ENCODE assay signal across 10 mouse cellular contexts in genomic region chr11:18754732-18755525, GRCm38 (mm10).
A peak's percentile ranks its signal among the peaks of the same experiment; 100 is the strongest.
DNase-seq lines count a peak whose midpoint lies in the region; ATAC-seq lines count a peak whose summit lies in the region.
"Had no signal": no experiment of that assay in that cellular context is flagged by ENCODE, and none has a peak within 500 bp of the region (broad histone marks: within the 10 kb centered on the region; RNA-seq: fewer than 3 reads in every experiment).

No protein-coding gene starts in this region.

- no peaks in the 10 kb centered on the region for H3K9me3 ChIP-seq in heart, embryonic 13.5 days
- H3K9me3 ChIP-seq in embryonic facial prominence, embryonic 12.5 days: no peaks in the 10 kb centered on the region
- H3K9me3 ChIP-seq in midbrain, embryonic 14.5 days (ENCODE audit: control insufficient read depth, low read length): no peaks in the 10 kb centered on the region
- H3K9me3 ChIP-seq: liver, embryonic 15.5 days had no signal

- H3K27ac ChIP-seq in heart, embryonic 13.5 days (replicated peaks): peak overlapping the region; percentile 36
- H3K27ac ChIP-seq in embryonic facial prominence, embryonic 12.5 days: peak overlapping the region; percentile 7; the same call in 1 of the 2 replicates
- H3K27ac ChIP-seq in midbrain, embryonic 14.5 days (replicated peaks; ENCODE audit: low read depth, low read length): no peak overlapping the region; the same call in 1 of the 2 replicates
- H3K27ac ChIP-seq: liver, embryonic 15.5 days had no signal

- H3K36me3 ChIP-seq in heart, embryonic 13.5 days: no peaks in the 10 kb centered on the region
- H3K36me3 ChIP-seq in embryonic facial prominence, embryonic 12.5 days: no peaks in the 10 kb centered on the region
- no peaks in the 10 kb centered on the region for H3K36me3 ChIP-seq in midbrain, embryonic 14.5 days (ENCODE audit: control insufficient read depth, insufficient read depth, low read length)
- H3K36me3 ChIP-seq: liver, embryonic 15.5 days had no signal

- no peak for ATAC-seq in heart, embryonic 13.5 days (ENCODE audit: extremely low read depth, insufficient number of reproducible peaks, low FRiP score, low TSS enrichment)
- no peak for ATAC-seq in embryonic facial prominence, embryonic 12.5 days (ENCODE audit: insufficient number of reproducible peaks, insufficient read depth, low FRiP score, low TSS enrichment)
- ATAC-seq in midbrain, embryonic 14.5 days (ENCODE audit: low FRiP score, low TSS enrichment): no peak
- no peak for ATAC-seq in inflammation-experienced regulatory T-cells, adult 6 months

- no peak for DNase-seq in heart, postnatal 4 days
- DNase-seq in cerebellum, adult 8-10 months: peak; percentile 58
- DNase-seq in midbrain, embryonic 14.5 days: peak; percentile 24
- no peak for DNase-seq in right cerebral cortex, postnatal 25 days
- no peak for DNase-seq in c-Kit-positive CD71-positive TER-119-positive erythroid progenitor cells, embryonic 14.5 days (ENCODE audit: low spot score)
- DNase-seq: gastrocnemius, postnatal 25 days had no signal

- 46% methylated on average over 9 of the region's 9 CpGs for WGBS in heart, embryonic 13.5 days
- WGBS in embryonic facial prominence, embryonic 12.5 days: 49% methylated on average over 9 of the region's 9 CpGs
- WGBS in midbrain, embryonic 14.5 days: 40% methylated on average over 9 of the region's 9 CpGs

- H3K27me3 ChIP-seq in heart, embryonic 13.5 days (replicated peaks): no peaks in the 10 kb centered on the region
- H3K27me3 ChIP-seq in embryonic facial prominence, embryonic 12.5 days: no peaks in the 10 kb centered on the region
- H3K27me3 ChIP-seq in midbrain, embryonic 14.5 days (ENCODE audit: control insufficient read depth, insufficient read depth, low read length): no peaks in the 10 kb centered on the region
- H3K27me3 ChIP-seq: liver, embryonic 15.5 days had no signal

- H3K4me2 ChIP-seq in heart, embryonic 13.5 days: peak overlapping the region; percentile 57
- H3K4me2 ChIP-seq in embryonic facial prominence, embryonic 12.5 days (replicated peaks): peak overlapping the region; percentile 6; the same call in 1 of the 2 replicates
- peak overlapping the region; percentile 11 for H3K4me2 ChIP-seq in midbrain, embryonic 14.5 days (ENCODE audit: low read length)

- H3K4me1 ChIP-seq in heart, embryonic 13.5 days: peaks cover 29% of the 10 kb centered on the region
- peaks cover 34% of the 10 kb centered on the region for H3K4me1 ChIP-seq in embryonic facial prominence, embryonic 12.5 days
- H3K4me1 ChIP-seq in midbrain, embryonic 14.5 days (ENCODE audit: control insufficient read depth, insufficient read depth, low read length): 0 out of 2 replicates have a peak, but pooled peaks cover 14% of the 10 kb centered on the region

- peak overlapping the region; percentile 24; the same call in 1 of the 2 replicates for H3K9ac ChIP-seq in heart, embryonic 13.5 days
- no peak overlapping the region for H3K9ac ChIP-seq in embryonic facial prominence, embryonic 12.5 days
- no peak overlapping the region for H3K9ac ChIP-seq in midbrain, embryonic 14.5 days (replicated peaks; ENCODE audit: low read length)
- H3K9ac ChIP-seq: liver, embryonic 15.5 days had no signal

- H3K4me3 ChIP-seq in heart, embryonic 13.5 days: peak overlapping the region; percentile 14
- no peak overlapping the region for H3K4me3 ChIP-seq in embryonic facial prominence, embryonic 12.5 days
- H3K4me3 ChIP-seq in midbrain, embryonic 14.5 days (replicated peaks; ENCODE audit: low read depth, low read length): no peak overlapping the region
- H3K4me3 ChIP-seq: liver, embryonic 15.5 days had no signal

Comparison
In these comparisons a context has a peak if more than half of its experiments do, and no peak if none do; other contexts are left out.
1. H3K4me2 ChIP-seq: peak in every context shown above with its lines; median percentile 57 in heart, embryonic 13.5 days; 11 in midbrain, embryonic 14.5 days; 6 in embryonic facial prominence, embryonic 12.5 days.
2. DNase-seq: peak in cerebellum, adult 8-10 months (single experiment) and midbrain, embryonic 14.5 days (single experiment); none in heart, postnatal 4 days (single experiment), right cerebral cortex, postnatal 25 days (single experiment) and c-Kit-positive CD71-positive TER-119-positive erythroid progenitor cells, embryonic 14.5 days (single experiment).